In the genomic region with DNA sequence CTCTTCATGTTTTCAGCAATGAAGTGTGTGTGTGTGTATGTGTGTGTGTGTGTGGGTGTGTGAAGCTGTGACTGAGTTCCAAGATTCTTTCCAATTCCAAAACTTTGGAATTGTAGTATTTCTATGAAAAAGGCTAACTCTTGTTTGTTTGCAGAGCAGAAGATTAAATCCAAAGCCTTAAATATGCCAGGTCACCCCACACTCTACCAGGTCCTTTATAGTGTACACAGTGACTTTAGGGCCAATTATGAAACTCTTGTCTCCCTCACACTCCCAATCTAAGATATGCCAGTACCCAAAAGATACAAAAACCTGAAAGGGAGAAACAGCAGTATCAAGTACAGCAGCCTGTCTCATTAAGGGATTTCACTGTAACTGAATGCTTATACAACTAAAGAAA, we compare ENCODE assay signal across 29 mouse cellular contexts. TPM values are rescaled to one million over a fixed set of nuclear protein-coding genes. Genes with fewer than 3 reads are reported as not detected.
DNase-seq lines count a peak whose midpoint lies in the region; ATAC-seq and TF ChIP-seq lines count a peak whose summit lies in the region.
"Had no signal": no experiment of that assay in that cellular context is flagged by ENCODE, and none has a peak within 500 bp of the region (broad histone marks: within the 10 kb centered on the region; RNA-seq: fewer than 3 reads in every experiment).

No protein-coding gene starts in this region.

- 0 out of 2 replicates have a peak overlapping the region, but pooled peaks have one; percentile 8 for H3K4me2 ChIP-seq in forebrain, postnatal 0 days (ENCODE audit: low read depth)
- no peak overlapping the region for H3K4me2 ChIP-seq in forebrain, embryonic 15.5 days (replicated peaks)
- H3K4me2 ChIP-seq in heart, embryonic 14.5 days (ENCODE audit: low read length) = peak overlapping the region; percentile 37
- H3K4me2 ChIP-seq in hindbrain, embryonic 15.5 days = peak overlapping the region; percentile 31
- H3K4me2 ChIP-seq in hindbrain, embryonic 12.5 days (replicated peaks) = no peak overlapping the region
- peak overlapping the region; percentile 20 for H3K4me2 ChIP-seq in neural tube, embryonic 13.5 days
- H3K4me2 ChIP-seq: embryonic facial prominence, embryonic 13.5 days; forebrain, embryonic 13.5 days; intestine, embryonic 15.5 days had no signal

- H3K9me3 ChIP-seq in forebrain, postnatal 0 days (ENCODE audit: low read length) = no peaks in the 10 kb centered on the region
- no peaks in the 10 kb centered on the region for H3K9me3 ChIP-seq in forebrain, embryonic 15.5 days
- H3K9me3 ChIP-seq in heart, embryonic 14.5 days (ENCODE audit: control insufficient read depth, low read length) = no peaks in the 10 kb centered on the region
- no peaks in the 10 kb centered on the region for H3K9me3 ChIP-seq in hindbrain, embryonic 15.5 days
- H3K9me3 ChIP-seq in hindbrain, embryonic 12.5 days (replicated peaks) = no peaks in the 10 kb centered on the region
- no peaks in the 10 kb centered on the region for H3K9me3 ChIP-seq in neural tube, embryonic 13.5 days
- H3K9me3 ChIP-seq: embryonic facial prominence, embryonic 13.5 days; forebrain, embryonic 13.5 days; intestine, embryonic 15.5 days; limb, embryonic 10.5 days had no signal

- TF ChIP-seq CTCF in forebrain, postnatal 0 days (IDR thresholded peaks at IDR 0.05; ENCODE audit: low read depth) = no peak

- H3K4me1 ChIP-seq in forebrain, postnatal 0 days (ENCODE audit: insufficient read depth) = 0 out of 2 replicates have a peak, but pooled peaks cover 7% of the 10 kb centered on the region
- H3K4me1 ChIP-seq in forebrain, embryonic 15.5 days = peaks cover 32% of the 10 kb centered on the region
- H3K4me1 ChIP-seq in heart, embryonic 14.5 days (ENCODE audit: control insufficient read depth in 2 of 2, insufficient read depth in 2 of 2, low read length in 2 of 2) = peaks cover 0 to 30% of the 10 kb centered on the region in 2 experiments; a peak in 3 of 4 replicates
- peaks cover 11% of the 10 kb centered on the region; the same call in 1 of the 2 replicates for H3K4me1 ChIP-seq in hindbrain, embryonic 15.5 days (replicated peaks)
- peaks cover 10% of the 10 kb centered on the region for H3K4me1 ChIP-seq in hindbrain, embryonic 12.5 days
- peaks cover 24% of the 10 kb centered on the region for H3K4me1 ChIP-seq in neural tube, embryonic 13.5 days (replicated peaks)
- H3K4me1 ChIP-seq: limb, embryonic 10.5 days had no signal

- H3K27ac ChIP-seq in forebrain, postnatal 0 days (ENCODE audit: low read depth, low read length) = no peak overlapping the region
- no peak overlapping the region for H3K27ac ChIP-seq in forebrain, embryonic 15.5 days (replicated peaks)
- peak overlapping the region in 1 of 2 experiments; percentile 61; a peak in 2 of 4 replicates for H3K27ac ChIP-seq in heart, embryonic 14.5 days (replicated peaks in 1 of 2; ENCODE audit: control insufficient read depth in 1 of 2, insufficient read depth in 1 of 2, low read depth in 2 of 2, low read length in 2 of 2)
- peak overlapping the region; percentile 30; the same call in 1 of the 2 replicates for H3K27ac ChIP-seq in hindbrain, embryonic 15.5 days (replicated peaks)
- no peak overlapping the region for H3K27ac ChIP-seq in hindbrain, embryonic 12.5 days
- H3K27ac ChIP-seq in neural tube, embryonic 13.5 days (replicated peaks) = no peak overlapping the region
- H3K27ac ChIP-seq: embryonic facial prominence, embryonic 13.5 days; forebrain, embryonic 13.5 days; intestine, embryonic 15.5 days; limb, embryonic 10.5 days; stomach, postnatal 0 days had no signal

- no peak for DNase-seq in forebrain, postnatal 0 days
- no peak for DNase-seq in heart, postnatal 14 days
- no peak for DNase-seq in neural tube, embryonic 10.5 days (ENCODE audit: extremely low spot score, low spot score)
- DNase-seq: adrenal gland, postnatal 10 days; cerebellum, adult 2 months; cerebellum, postnatal 25 days; embryo, embryonic 11 days; gastrocnemius, postnatal 14 days; heart, postnatal 4 days; kidney, adult 8-10 months; kidney, postnatal 10 days; liver; liver, postnatal 0 days; lung, postnatal 10 days; midbrain, embryonic 14.5 days; thymus, adult 2 months; thymus, postnatal 4 days had no signal

- H3K27me3 ChIP-seq in forebrain, postnatal 0 days (ENCODE audit: insufficient read depth, low read length) = no peaks in the 10 kb centered on the region
- no peaks in the 10 kb centered on the region for H3K27me3 ChIP-seq in forebrain, embryonic 15.5 days
- H3K27me3 ChIP-seq in heart, embryonic 14.5 days (ENCODE audit: control insufficient read depth, insufficient read depth, low read length) = no peaks in the 10 kb centered on the region
- no peaks in the 10 kb centered on the region for H3K27me3 ChIP-seq in hindbrain, embryonic 15.5 days
- no peaks in the 10 kb centered on the region for H3K27me3 ChIP-seq in hindbrain, embryonic 12.5 days
- H3K27me3 ChIP-seq in neural tube, embryonic 13.5 days = no peaks in the 10 kb centered on the region
- H3K27me3 ChIP-seq: embryonic facial prominence, embryonic 13.5 days; forebrain, embryonic 13.5 days had no signal

- no peak for ATAC-seq in forebrain, postnatal 0 days
- no peak for ATAC-seq in forebrain, embryonic 15.5 days (replicated peaks)
- ATAC-seq in heart, embryonic 14.5 days (ENCODE audit: insufficient number of reproducible peaks, insufficient read depth, low FRiP score, low read depth) = no peak
- no peak for ATAC-seq in hindbrain, embryonic 15.5 days (ENCODE audit: low FRiP score, low read depth)
- no peak for ATAC-seq in hindbrain, embryonic 12.5 days (ENCODE audit: low FRiP score)
- no peak for ATAC-seq in neural tube, embryonic 13.5 days (ENCODE audit: low read depth)
- ATAC-seq: forebrain, embryonic 13.5 days; intestine, embryonic 15.5 days; liver, postnatal 0 days had no signal

- no peak overlapping the region for H3K9ac ChIP-seq in forebrain, postnatal 0 days
- H3K9ac ChIP-seq in forebrain, embryonic 15.5 days (replicated peaks) = no peak overlapping the region
- H3K9ac ChIP-seq in heart, embryonic 14.5 days (ENCODE audit: low read length) = peak overlapping the region; percentile 34
- H3K9ac ChIP-seq in hindbrain, embryonic 15.5 days = no peak overlapping the region
- no peak overlapping the region for H3K9ac ChIP-seq in hindbrain, embryonic 12.5 days
- H3K9ac ChIP-seq in neural tube, embryonic 13.5 days = no peak overlapping the region
- H3K9ac ChIP-seq: embryonic facial prominence, embryonic 13.5 days; forebrain, embryonic 13.5 days; intestine, embryonic 15.5 days; liver, postnatal 0 days had no signal

- no peaks in the 10 kb centered on the region for H3K36me3 ChIP-seq in forebrain, postnatal 0 days (ENCODE audit: insufficient read depth)
- no peaks in the 10 kb centered on the region for H3K36me3 ChIP-seq in forebrain, embryonic 15.5 days
- 0 out of 2 replicates have a peak, but pooled peaks cover 3% of the 10 kb centered on the region for H3K36me3 ChIP-seq in heart, embryonic 14.5 days (ENCODE audit: control insufficient read depth, insufficient read depth, low read length)
- no peaks in the 10 kb centered on the region for H3K36me3 ChIP-seq in hindbrain, embryonic 15.5 days
- H3K36me3 ChIP-seq in hindbrain, embryonic 12.5 days = no peaks in the 10 kb centered on the region
- H3K36me3 ChIP-seq in neural tube, embryonic 13.5 days = no peaks in the 10 kb centered on the region
- H3K36me3 ChIP-seq: embryonic facial prominence, embryonic 13.5 days; intestine, embryonic 15.5 days; limb, embryonic 10.5 days had no signal

- no peak overlapping the region for H3K4me3 ChIP-seq in forebrain, postnatal 0 days (ENCODE audit: low read depth, low read length)
- H3K4me3 ChIP-seq in forebrain, embryonic 15.5 days = no peak overlapping the region
- H3K4me3 ChIP-seq in heart, embryonic 14.5 days (ENCODE audit: control insufficient read depth in 1 of 2, insufficient read depth in 1 of 2, low read depth in 1 of 2, low read length in 2 of 2) = peak overlapping the region in 1 of 2 experiments; percentile 1; a peak in 2 of 4 replicates
- H3K4me3 ChIP-seq in hindbrain, embryonic 15.5 days = no peak overlapping the region
- no peak overlapping the region for H3K4me3 ChIP-seq in hindbrain, embryonic 12.5 days
- no peak overlapping the region for H3K4me3 ChIP-seq in neural tube, embryonic 13.5 days
- H3K4me3 ChIP-seq: embryonic facial prominence, embryonic 13.5 days; erythroblast, embryonic 14.5 days; forebrain, embryonic 13.5 days; intestine, embryonic 15.5 days; limb, embryonic 10.5 days; myocyte had no signal

- intact Hi-C loops in heart, postnatal 14 days (cut with DNase I) = no loop called here

RNA-seq across cellular contexts. Expression of a gene that starts 15.7 kb away (rescaled TPM):
- total RNA-seq in forebrain, postnatal 0 days (2014; rRNA removed) = 203 and 225 TPM in 2 replicates
- 27.0 and 43.0 TPM in 2 replicates for polyA plus RNA-seq in forebrain, postnatal 0 days (2015; fragmentation: Nextera tagmentation; extraction: Ambion mirVana)
- 45.4 and 45.5 TPM in 2 replicates for polyA plus RNA-seq in forebrain, embryonic 15.5 days (2015; fragmentation: Nextera tagmentation; extraction: Ambion mirVana)
- 71.8 and 76.2 TPM in 2 replicates for polyA plus RNA-seq in heart, embryonic 14.5 days (2014; fragmentation: Nextera tagmentation; extraction: Ambion mirVana)
- total RNA-seq in heart, postnatal 14 days (2021) = 100 to 1,000 TPM; 417 to 428 TPM
- polyA plus RNA-seq in hindbrain, embryonic 15.5 days (2015; fragmentation: Nextera tagmentation; extraction: Ambion mirVana) = 45.3 and 47.2 TPM in 2 replicates
- 46.8 and 52.4 TPM in 2 replicates for polyA plus RNA-seq in hindbrain, embryonic 12.5 days (2016; fragmentation: Nextera tagmentation; extraction: Ambion mirVana)
- polyA plus RNA-seq in neural tube, embryonic 13.5 days (2015; fragmentation: Nextera tagmentation; extraction: Ambion mirVana) = 45.6 and 48.1 TPM in 2 replicates

Comparison
In these comparisons a context has a peak if more than half of its experiments do, and no peak if none do; other contexts are left out.
1. H3K4me2 ChIP-seq: peak in forebrain, postnatal 0 days (single experiment), heart, embryonic 14.5 days (single experiment), hindbrain, embryonic 15.5 days (single experiment) and neural tube, embryonic 13.5 days (single experiment); none in forebrain, embryonic 15.5 days (single experiment) and hindbrain, embryonic 12.5 days (single experiment).